Mouse (Mus musculus): ENCODE data around the gene Knop1.

- no peak for TF ChIP-seq USF1 (IDR thresholded peaks at IDR 0.05; ENCODE audit: low read depth)
- no peak for TF ChIP-seq E2F4 (IDR thresholded peaks at IDR 0.05; ENCODE audit: insufficient read depth)
- TF ChIP-seq POLR2A (IDR thresholded peaks at IDR 0.05; ENCODE audit: insufficient read length, low read depth): no peak
- no peak for TF ChIP-seq REST (IDR thresholded peaks at IDR 0.05; ENCODE audit: insufficient read depth, insufficient read length)
- no peak for TF ChIP-seq MYOD1 (IDR thresholded peaks at IDR 0.05; ENCODE audit: control insufficient read depth in 1 of 3, insufficient read length in 2 of 3, low read depth in 2 of 3)
- TF ChIP-seq POLR2AphosphoS2 (IDR thresholded peaks at IDR 0.05; ENCODE audit: insufficient read length, low read depth): no peak
- TF ChIP-seq TCF12 (IDR thresholded peaks at IDR 0.05; ENCODE audit: insufficient read depth, poor library complexity, severe bottlenecking): no peak
- no peak for TF ChIP-seq MAX (IDR thresholded peaks at IDR 0.05; ENCODE audit: low read depth)
Observed at GRCm38 (mm10) chr7:118902944-118903343, 46.9 kb upstream of the Knop1 start.

Measured in myocyte (in vitro differentiated cells).